Mouse (Mus musculus) gastrocnemius, postnatal 25 days (tissue): ENCODE results near the gene Ntn5. TPM values are rescaled to one million over a fixed set of nuclear protein-coding genes. Genes with fewer than 3 reads are reported as not detected.
"Not testable (repeated sequence)": the region's sequence is repeated elsewhere in the genome, so short reads cannot be mapped to it uniquely, and the experiment has no call there.

Experiments
- DNase-seq: peaks from one replicate; pipeline ENCODE4 v3.0.0; 2022
- long read RNA-seq, 2 experiments: library from polyadenylated mRNA; stranded (forward); transcript quantifications; one replicate each; pipeline ENCODE4 v2.0.0; 2021
- total RNA-seq, 2 experiments: library from RNA; stranded (reverse); gene quantifications; 1 replicate in 1 of 2; 2 replicates in 1 of 2; pipeline ENCODE4 v1.2.3; 2021

Gene Ntn5
- total RNA-seq, result under 1 TPM; 0.38 to 0.75 TPM
- long read RNA-seq, experiment 1, partial matches to known transcripts, result 0 of 5 reads
- long read RNA-seq, experiment 1, other reads (novel, unspliced or antisense), result 3 of 5 reads
- long read RNA-seq, experiment 2, partial matches to known transcripts, result 0 of 1 reads
- long read RNA-seq, experiment 2, other reads (novel, unspliced or antisense), result 1 of 1 reads

DNA sequence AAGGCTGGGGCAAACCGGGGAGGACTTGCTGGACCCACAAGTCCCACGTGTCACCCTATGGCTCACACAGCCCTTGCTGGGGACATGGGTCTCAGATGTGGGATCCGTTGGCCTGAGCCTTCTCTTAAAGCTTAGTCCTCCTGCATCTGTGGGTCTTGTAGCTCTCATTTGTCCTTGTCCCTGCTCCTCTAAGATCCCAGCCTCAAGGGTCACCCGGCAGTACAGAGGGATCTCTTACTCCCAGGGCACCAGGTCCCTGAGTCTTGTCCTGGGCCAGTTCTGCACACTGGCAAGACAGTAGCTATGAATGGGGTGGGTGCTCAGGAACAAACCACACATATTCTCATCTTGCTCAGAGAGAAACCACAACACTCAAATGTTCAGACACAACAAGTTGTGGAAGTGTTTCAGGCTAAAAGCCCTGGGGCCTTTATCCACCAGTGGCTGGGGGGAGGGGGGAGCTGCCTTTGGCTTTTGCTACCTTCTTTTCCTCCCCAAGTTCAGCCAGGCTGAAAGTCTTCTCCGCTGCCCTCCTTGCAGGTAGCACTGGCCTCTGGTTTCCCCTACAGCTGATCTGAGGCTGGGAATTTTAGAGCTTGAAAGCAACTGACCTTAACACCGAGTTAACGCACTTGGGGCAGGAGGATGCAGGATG is at the start of gene Ntn5:
Gene Ntn5, plus strand, starts transcription at position 627 of the 655 bp plus-strand sequence.
- no peak for DNase-seq

DNA sequence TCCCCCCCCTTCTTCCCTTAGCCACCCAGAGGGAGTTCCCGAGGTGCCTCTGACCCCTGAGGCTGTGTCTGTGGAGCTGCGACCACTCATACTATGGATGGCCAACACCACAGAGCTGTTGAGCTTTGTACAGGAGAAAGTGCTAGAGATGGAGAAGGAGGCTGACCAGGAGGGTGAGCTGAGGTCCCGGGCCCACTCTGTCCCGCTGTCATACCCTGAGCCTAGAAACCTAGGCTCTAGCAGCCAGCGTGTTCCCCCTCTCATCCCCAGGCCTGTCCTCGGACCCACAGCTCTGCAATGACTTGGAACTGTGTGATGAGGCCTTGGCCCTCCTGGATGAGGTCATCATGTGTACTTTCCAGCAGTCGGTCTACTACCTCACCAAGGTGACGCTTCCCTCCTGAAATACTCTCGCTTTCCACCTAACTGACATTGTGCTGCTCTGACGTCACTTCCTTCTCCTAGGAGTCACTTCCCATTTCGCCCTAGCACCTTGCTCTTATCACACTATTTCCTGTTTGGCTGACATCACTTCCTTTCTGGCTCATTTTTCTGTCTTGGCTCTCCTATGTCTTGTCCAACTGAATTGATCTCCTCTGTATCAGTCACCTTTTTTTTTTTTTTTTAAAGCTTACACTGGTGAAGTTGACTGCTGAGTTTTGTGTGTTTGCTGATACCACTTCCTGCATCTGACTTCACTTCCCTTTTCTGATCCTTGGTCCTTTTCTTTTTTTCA is 48.7 kb upstream of the Ntn5 start:
- no peak for DNase-seq

DNA sequence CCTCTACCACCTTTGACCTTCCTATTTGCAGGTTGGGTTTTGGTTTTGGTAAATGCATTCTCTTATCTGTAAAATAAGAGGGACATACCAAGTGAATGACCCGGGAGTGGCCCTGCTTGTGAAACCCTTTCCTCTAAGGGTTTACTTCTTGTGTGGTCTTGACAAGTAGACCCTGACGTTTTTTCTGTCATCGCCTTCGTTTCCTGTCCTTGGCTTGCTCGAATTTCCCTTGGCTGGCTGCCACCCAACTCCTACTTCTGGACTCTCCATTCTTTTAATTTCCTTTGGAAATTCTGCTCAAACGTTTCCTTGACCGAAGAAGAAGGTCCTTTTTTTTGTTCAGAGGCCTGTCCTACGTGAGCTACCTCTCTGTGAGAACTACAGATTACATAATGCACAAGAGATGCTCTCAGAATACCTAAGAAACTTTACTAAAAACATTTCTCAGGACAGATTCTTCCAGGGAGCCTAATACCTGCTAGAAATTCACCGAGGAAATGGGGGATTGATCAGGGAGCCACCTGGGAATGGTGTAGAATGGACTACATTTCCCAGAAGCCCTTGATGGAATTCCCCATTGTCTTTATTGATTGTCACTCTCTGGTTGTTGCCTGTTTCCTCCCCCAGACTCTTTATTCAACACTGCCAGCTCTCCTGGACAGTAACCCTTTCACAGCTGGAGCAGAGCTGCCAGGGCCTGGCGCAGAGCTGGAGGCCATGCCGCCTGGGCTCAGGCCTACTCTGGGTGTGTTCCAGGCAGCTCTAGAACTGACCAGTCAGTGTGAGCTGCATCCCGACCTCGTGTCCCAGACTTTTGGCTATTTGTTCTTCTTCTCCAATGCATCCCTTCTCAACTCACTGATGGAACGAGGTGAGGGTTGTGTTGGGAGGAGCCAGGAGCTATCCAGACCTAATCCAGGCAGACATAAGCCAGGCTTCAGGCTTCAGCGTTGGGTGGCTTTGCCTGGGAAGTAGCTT is 47.8 kb upstream of the Ntn5 start:
- no peak for DNase-seq

DNA sequence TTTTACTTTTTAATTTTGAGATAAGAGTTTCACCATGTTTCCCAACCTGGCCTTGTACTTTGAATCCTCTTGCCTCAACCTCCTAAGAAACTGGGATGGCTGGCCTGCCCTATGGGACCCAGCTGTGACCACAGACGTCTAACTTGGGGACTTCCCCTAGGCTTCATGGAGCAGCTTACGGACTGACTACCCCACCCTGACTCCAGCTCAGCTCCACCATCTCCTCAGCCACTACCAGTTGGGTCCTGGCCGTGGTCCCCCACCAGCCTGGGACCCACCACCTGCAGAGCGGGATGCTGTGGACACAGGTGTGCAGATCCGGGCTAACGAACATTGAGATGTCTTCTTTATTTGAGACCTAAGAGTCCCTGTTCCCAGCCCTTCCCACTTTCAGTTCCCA is 46.1 kb upstream of the Ntn5 start:
- DNase-seq, result no peak

DNA sequence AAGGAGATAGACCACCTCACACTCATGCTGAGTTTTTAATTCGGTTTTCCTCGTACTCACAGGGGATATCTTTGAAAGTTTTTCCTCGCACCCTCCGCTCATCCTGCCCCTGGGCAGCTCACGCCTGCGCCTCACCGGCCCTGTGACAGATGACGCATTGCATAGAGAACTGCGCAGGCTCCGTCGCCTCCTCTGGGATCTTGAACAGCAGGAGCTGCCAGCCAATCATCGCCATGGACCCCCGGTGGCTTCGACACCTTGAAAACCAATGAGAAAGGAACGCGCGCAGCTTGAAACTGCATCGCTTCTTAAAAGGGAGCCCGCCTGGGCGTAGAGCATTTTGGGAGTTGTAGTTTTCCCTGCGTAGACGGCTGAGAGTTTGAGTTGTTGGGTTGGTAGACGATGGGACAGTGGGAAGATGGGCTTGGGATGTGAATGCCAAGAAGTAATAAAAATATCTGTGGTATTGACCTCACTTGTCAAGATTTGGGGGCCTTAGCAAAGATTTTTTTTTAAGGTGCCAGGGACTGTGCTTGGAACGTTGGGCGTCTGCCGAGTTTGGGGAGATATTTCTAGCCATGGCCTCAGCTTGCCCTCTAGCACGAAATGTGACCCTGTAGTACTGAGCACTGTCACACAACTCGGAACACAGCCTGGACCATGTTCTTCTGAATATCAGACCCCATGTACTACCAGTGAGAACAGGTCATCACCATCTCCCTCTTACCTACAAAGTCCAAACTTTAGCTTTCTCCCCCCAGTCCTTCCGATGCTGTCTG is 45.0 kb upstream of the Ntn5 start:
- DNase-seq, result peak; percentile 96

DNA sequence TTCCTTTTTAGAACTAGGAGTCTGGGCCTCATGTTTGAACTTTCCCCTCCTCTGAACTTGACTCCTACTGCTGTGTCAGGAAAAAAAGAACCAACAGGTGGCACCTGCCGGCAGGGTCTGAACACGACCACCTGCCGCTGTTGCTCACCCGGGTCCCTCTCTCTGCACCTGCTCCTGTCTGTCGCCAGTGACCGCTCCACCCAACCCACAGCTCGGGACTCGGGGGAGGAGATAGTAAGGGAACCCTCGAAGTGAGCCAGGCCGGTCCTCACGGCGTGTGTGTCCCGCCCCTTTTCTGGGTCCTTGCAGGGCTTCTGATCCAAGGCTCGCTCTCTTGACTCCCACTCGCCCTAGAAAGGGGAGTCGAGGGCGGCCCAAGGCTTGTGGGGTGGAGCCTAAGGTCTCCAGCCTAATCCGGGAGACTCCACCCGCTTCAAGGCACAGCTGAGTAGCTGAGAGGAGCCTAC is 44.2 kb upstream of the Ntn5 start, which contains the start of gene Mamstr:
Gene Mamstr, plus strand, starts transcription at position 417 of the 467 bp plus-strand sequence.
- peak; percentile 90 for DNase-seq

DNA sequence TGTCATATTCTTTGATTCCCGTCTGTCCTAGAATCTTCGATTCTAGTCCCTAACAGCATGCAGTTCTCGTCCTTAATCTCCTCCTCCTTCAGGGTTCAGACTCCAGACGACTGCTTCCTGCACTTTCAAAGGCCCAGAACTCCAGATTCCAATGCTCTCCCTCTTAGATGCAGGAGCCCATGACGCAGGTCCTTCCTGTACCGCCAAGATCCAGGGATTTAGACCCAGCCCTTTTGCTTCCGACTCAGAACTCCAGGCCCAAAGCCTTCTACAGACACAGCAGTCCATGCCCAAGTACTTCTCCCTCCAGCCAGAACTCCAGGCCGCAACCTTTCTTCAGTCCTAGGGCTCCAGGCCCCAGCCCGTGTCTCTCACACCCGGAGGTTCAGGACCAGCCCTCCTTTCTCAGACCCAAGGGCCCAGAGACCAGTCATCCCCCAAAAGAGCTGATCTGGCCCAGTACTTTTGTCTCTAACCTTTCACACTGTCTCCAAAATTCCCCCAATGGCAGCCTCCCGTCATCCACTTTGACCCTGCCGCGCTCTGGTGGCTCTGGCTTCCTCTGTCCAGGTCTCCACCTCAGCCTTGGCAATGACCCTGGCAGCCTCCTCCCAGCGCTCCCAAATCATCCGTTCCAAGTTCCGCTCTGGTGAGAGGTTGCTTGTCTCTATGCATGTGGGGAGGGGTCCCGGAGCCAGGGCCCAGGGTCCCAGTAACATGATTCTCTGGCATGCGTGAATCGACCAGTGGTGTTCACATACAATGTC is 43.4 kb upstream of the Ntn5 start:
- DNase-seq, result peak; percentile 56

DNA sequence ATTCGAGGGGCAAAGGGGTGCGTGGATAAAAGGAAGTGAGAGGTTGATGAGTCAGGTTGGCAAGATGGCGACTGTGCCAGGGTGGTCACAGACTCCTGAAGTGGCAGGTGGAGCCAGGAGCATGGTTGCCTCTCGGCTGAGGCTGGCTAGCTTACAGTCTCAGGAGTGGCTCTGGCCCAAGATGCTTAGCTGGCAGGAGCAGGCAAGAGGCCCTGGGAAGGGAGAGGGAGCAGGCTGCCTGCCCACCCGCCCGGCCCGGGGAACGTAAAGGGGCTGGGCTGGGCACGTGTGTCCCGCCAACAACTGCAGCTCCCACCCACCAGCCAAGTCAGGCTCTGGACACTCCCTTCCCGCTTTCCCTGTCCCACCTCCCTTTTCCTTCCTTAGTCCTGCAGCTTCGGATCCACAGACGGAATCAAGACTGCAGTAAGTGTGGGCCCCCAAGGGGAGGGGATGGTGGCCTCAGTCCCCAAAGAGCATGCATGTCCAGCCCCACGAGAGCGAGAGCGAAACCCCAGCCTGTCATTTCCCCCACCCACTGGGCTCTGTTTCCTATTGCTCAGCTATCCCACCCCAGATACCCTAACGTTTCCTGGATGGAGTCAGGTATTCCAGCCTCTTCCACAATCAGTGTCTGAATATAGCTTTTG is 42.3 kb upstream of the Ntn5 start:
- peak; percentile 83 for DNase-seq

DNA sequence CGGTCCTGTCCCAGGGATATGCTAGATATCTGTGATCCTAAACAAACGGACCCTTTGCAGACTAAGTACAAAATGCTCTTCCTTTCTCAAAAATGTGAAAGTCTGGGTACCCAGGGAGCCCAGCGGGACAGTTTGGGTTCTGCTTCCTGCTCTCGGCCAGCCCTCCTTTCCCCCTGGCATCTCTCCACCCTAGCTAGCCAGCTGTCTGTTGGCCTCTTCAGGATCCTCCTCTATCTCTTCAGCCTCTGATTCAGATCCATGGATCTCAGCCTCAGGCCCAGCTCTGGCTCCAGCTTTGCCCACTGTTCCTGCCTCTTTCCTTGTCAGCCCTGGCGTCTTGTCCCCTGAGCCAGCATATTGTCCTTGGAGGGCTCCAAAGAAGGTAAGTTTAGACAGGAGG is 41.7 kb upstream of the Ntn5 start:
- DNase-seq, result peak; percentile 36

DNA sequence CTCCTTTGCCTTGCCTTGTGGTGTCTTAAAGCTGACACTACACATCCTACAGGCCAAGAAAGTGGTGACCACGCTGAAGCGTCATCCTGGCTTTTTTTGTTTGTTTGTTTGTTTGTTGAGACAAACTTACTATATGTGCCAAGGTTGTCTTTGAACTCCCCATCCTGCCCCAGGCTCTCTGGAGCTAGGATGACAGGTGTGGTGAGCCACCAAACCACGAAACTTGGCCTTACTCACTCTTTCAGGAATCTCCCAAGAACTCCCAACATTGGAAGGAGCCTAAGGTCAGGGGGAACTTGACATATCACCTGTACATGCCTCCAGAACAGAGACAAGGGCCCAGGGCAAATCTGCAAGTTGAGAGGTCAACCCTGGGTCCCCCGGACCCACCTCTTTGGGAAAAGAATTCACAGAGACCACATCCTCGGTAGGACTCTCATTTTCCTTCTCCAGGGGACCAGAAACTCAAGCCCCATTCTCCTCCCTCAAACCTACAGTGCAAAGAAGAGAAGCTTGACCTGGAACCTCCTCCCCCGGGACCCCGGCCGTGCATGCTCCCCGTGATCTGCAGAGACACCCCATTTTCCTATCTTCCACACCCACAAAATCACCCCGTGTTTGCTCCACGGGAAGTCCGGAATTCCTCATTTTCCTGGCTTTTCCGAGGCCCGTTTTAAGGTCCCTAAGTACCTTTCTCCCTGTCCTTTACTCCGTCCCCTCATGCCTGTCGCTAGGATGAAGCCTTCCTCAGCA is 41.1 kb upstream of the Ntn5 start:
- DNase-seq, result no peak

DNA sequence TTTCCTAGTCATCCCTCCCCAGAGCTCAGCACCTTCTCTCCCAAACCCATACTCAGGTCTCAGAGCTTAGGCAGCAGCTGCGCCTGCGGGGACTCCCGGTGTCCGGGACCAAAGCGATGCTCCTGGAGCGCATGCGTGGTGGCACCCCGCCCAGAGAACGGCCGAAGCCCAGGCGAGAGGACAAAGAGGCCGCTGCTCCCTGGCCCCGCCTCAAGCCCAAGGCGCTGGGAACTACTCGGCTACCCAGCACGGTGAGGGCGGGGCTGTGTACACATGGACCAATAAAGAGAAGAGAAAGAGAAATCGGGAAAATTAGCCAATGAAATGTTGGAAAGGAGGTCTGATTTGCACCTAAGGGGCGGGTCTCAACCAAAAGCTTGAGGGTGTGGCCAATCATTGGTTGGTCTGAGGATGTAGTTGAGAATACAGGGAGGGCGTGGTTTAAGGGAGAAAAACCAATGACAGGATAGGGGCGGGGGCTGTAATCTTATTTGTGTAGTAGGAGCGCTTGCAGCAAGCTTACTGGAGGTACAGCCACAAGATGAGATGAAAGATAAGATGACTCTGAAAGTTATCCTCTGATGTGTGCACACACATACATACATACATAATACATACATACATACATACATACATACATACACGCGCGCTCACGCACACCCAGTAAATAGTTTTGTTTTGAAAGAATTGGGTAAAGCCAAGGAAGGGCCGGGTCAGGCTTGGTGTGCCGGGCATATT is 40.2 kb upstream of the Ntn5 start:
- DNase-seq, result peak; percentile 96

DNA sequence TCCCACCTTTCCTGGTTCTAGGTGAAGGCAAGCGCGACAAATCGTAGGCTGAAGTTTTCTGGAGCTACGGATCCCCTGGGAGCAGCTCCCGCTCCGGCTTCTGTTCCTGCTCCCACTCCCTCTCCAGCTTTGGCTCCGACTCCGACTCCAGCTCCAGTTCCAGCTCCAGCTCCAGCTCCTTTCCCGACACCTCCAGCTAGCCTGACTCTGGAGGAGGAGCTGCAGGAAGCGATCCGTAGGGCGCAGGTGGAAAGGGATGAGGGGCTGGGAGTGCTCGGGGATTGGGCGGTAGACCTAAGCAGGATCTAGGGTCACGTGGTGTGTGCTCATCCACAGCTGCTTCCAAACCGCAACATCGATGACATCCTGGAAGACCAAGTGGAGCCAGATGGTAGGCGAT is 39.6 kb upstream of the Ntn5 start:
- peak; percentile 54 for DNase-seq

DNA sequence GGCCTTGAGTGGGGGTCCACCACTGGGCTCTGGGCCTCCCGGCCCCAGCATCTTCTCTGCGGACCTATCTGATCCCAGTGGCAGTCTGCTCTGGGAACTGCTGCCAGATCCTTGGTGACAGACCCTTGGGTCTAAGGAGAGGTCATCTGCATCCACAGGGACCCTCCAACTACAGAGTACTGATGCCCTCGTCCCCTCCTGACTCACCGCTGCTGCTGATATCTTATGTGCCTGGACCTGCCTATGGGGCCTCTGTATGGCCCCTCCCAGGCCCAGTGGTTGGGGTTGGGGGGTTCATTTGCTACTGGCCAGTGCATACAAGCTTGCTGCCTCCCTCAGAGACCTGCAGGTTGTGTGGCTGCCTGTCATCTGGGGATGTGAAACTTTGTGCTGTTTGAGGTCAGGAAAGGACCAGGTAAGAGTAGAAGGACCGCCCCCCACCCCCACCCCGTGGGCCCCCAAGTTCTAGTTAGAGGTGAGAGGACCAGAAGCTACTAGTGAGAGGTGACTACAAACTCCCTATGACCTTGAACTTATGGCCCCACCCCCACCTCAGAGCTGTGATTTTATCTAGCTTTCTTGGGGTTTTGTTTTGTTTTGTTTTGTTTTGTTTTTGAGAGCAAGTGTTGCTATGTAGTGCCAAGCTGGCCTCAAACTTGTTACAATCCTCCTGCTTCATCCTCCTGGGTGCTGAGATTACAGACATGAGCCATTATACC is 38.8 kb upstream of the Ntn5 start:
- DNase-seq, result no peak

DNA sequence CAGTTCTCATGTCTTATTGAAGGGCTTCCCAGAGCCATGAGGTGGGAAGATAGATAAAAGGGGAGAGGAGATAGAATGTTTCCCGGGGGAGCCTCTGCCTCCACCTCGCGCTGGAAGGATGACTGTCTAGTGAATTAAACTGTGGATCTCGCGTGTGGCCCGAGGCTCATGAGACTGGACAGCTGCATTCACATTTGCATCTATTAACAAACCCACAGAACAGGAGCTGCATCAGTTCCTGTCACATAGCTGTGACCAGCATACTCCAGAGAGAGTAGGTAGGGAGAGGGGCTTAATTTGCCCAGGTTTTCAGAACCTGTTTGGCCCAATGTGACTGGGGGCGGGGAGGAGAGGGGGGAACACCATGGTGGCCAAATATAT is 38.2 kb upstream of the Ntn5 start:
- DNase-seq, result no peak

DNA sequence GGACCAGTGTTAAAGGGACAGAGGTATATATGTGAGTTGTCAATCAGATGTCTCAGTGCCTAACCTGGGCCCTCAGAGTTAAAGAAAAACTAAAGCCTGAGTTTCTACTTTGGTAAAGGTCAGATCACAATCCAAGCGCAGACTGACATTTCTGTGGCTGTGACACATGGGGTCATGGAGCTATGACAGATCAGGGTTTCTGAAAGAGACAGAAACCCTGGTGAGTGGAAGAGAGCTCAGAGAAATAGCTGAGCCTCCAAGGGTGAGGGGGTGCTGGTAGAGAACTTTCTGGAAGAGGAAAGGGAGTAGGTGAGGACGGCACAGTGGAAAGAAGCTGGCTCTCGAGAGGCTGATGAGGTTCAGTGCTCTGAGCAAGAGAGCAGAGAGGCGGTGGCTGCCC is 37.2 kb upstream of the Ntn5 start:
- DNase-seq, result no peak

DNA sequence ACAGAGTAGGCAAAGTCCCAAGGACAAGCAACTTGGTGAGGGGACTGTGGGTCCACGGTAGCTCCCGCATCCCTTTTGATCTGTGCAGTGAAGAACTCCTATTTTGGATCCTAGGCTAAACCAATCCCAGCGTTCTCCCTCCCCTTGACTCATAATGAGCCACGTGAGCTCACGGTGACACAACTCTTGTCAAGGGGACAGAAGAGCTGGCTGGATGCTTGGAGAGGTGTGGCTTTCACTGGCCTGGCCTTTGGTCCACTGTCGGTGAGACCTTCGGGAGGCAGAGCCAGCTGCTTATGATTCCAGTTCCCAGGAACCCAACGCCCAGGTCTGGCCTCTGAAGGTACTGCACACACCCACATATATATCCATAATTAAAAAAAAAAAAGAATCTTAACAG is 34.5 kb upstream of the Ntn5 start:
- peak; percentile 67 for DNase-seq

DNA sequence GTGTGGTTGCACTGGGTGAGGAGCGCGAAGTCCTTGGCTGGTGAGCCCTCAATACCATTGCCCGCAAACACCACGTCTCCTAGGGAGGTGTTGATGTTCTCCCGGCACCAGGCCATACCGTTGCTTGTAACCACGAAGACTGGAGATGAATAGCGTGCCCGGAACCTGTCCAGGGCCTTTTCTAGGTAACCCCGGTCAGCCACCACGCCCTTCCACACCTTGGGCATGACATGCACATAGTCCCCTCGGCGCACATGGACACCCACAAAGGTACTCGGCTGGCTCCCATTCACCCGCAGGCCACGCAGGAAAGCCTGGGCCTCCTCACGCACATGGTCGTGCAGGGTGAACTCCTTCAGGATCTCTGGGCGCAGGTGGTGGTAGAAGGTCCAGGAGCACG is 33.3 kb upstream of the Ntn5 start:
- DNase-seq, result not testable (repeated sequence)
